Mouse (Mus musculus) T-helper 1 cell (primary cell): ENCODE results near the gene Foxp1.

ENCODE experiments used
- in situ Hi-C: fragments of 300-600 bp; cut with MboI, MseI; formaldehyde crosslinking; loops from one replicate; pipeline ENCODE4 v1.15.1; 2025; ENCODE audit warnings: high pct_unique_total_duplicates

Gene Foxp1

DNA sequence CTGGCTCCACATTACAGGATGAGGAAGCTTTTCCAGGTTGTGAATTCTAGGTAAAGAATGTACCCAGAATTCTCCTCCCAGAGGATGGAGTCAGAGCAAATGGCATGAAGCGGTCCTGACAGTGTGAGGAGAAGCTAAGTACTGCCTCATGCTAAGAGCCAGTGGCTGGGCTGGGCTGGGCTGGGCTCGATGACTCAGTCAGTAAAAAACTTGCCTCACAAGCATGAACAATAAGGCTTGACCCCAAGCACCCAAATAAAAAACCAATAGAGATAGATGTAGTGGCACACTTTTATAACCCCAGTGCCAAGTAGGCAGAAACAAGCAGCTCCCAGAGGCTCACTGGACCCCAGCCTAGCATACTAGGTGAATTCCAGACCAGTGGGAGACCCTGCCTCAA is 304.7 kb downstream of the Foxp1 start:
- in situ Hi-C loops = loop anchor here (10.0 kb wide), 1 partner anchor 693 kb away; no protein-coding TSS in a partner anchor

DNA sequence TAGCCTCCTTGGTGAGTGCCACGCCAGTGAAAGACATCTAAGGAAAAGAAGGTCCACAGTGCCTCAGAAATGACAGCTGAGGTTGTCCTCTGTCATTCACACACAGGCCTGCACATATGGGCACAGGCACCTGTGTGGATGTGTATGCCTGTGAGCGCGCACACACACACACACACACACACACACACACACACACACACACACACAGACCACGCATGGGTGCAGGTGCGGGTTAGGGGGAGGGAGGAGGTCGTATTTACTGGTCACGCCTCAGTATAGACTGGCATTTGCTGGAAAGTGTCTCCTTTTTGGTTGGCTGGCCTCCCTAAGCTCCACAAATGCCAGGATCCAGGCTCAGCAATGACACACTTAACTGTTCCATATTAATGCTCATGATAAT is 305.4 kb downstream of the Foxp1 start:
- in situ Hi-C loops = loop anchor here (10.0 kb wide), 1 partner anchor 692 kb away; no protein-coding TSS in a partner anchor

- in situ Hi-C loops = loop anchor here (10.0 kb wide), 1 partner anchor 688 kb away; no protein-coding TSS in a partner anchor
These were observed 310.1 kb downstream of the Foxp1 start for GRCm38 (mm10) chr6:99212461-99212860.

GRCm38 (mm10) chr6:99211663-99212333 is 310.7 kb downstream of the Foxp1 start:
- in situ Hi-C loops = loop anchor here (10.0 kb wide), 1 partner anchor 687 kb away; no protein-coding TSS in a partner anchor

GRCm38 (mm10) chr6:99210161-99210560 is 312.4 kb downstream of the Foxp1 start:
- in situ Hi-C loops = loop anchor here (10.0 kb wide), 1 partner anchor 685 kb away; no protein-coding TSS in a partner anchor

GRCm38 (mm10) chr6:99207226-99207885 is 315.2 kb downstream of the Foxp1 start:
- in situ Hi-C loops = no loop called here

- in situ Hi-C loops = no loop called here
These were observed 316.1 kb downstream of the Foxp1 start for GRCm38 (mm10) chr6:99206437-99206870.

DNA sequence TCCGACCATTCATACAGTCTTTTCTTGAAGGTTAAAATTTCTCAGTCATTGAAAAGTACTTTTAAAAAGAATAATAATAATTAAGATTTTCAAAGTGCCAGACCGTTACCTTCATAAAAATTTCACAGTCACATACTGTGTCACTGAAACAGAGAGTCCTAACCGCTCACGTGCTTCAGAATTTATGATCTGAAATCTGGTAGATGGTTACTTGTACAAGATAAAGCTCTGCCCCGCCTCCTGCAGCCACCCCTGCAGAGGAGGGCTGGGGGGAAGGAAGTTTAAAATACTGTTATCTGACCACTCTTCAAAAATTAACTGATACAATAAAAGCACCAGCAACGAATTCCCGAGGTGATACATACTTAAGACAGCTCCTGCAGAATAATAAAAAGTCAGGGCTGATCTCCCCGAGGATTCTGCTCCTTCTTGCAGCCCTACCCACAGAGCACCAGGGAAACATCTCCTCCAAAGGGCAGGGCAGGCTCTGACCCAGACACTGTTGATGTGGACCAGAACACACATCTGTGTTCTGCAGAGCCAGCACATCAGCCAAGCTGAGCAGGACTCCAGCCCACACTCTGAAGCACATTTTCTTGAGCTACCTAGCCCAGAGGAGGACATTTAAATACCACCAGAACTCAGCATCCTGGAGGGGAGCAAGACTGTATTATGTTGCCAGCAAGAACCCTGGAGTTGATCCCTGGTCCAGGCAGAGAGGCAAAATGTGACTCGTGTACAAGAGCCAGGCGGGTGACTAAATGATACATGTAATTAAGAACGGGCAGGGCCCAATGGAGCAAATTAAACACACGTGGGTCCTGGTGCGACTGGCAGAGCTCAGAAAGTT is 316.7 kb downstream of the Foxp1 start:
- in situ Hi-C loops = no loop called here

DNA sequence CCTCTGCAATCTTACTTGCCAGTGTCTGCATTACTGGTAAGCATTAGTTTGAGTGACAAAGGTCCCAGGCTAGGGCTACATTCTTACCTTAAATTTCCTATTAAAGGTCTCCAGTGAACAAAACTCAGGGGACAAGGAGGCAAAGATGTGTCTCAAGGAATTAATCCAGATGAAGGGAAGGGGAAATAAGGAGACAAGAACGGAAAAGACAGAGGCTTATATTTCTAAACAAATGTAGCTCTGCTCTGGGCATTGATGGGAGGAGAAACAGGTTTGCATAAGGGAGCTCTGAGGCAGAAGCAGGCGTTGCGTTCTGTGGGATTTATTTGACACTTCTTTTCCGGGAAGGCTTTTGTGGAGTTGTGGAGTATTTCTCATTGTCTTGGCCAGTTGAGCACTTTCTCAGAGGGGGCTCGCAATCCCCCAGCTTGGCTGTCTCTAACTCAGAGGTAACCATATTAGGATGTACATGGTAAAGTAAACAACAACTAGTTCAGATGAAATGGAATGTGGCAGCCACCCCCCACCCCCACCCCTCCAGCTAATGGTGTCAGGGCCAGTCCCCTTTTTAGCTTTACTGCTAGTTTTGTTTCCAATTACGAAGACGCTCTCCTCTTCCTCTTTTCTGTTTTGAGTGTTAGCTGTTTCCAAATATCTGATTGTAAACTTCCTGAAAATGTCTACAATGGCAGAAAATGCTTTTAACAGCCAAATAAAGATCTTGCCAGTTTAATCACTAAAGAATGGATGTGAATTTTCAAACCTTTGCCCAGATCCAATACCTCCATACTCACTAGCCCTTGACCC is 317.5 kb downstream of the Foxp1 start:
- in situ Hi-C loops = no loop called here

GRCm38 (mm10) chr6:99204052-99204779 is 318.3 kb downstream of the Foxp1 start:
- in situ Hi-C loops = no loop called here

DNA sequence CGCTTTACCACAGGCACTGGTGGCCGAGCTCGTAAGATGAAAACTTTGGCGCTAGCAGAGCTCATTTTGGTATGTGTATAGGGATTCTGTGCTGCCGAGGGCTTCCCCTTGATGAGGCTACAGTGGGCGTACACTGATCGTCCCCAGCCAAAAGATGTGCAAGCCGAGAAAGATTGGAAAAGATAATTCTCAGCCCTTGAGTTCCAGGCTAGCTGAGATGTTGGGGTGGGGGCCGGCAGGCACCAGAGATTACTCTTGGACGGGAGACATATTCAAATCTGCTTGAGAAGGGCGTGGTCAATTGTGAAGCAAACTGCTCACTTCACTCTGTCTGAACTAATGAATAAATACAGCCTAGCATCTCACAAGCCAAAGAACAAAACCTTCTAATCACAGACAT is 319.3 kb downstream of the Foxp1 start:
- in situ Hi-C loops = no loop called here

GRCm38 (mm10) chr6:99202781-99203180 is 319.7 kb downstream of the Foxp1 start:
- in situ Hi-C loops = no loop called here

- in situ Hi-C loops = no loop called here
These were observed 321.2 kb downstream of the Foxp1 start for GRCm38 (mm10) chr6:99201271-99201705.

GRCm38 (mm10) chr6:99200656-99201055 is 321.9 kb downstream of the Foxp1 start:
- in situ Hi-C loops = no loop called here

GRCm38 (mm10) chr6:99199277-99199676 is 323.2 kb downstream of the Foxp1 start:
- in situ Hi-C loops = no loop called here

- in situ Hi-C loops = no loop called here
These were observed 328.8 kb downstream of the Foxp1 start for GRCm38 (mm10) chr6:99193697-99194096.

DNA sequence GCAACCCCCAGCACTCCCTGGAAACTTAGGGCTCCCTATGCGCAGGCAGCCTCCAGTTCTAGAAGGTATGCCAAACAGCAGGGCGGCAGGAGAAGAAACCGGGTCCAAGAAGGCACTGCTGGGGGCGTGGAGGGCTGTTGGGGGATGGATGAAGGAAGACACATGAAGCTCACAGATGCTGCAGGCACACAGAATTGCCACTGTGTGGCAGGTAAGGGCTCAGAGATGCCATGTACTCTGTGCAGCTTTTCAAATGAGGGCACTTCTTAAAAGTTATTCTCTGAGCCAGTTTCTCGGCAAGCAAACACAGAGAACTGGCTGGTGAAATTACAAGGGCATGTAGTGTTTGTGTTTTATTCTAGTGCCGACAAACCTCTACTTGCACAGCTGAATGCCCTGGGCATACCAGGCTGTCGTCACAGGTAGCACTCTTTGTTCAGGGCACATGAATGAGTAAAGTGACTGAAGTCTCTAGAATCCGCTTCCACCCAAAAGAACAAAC is 330.8 kb downstream of the Foxp1 start:
- in situ Hi-C loops = no loop called here

GRCm38 (mm10) chr6:99191041-99191635 is 331.4 kb downstream of the Foxp1 start:
- in situ Hi-C loops = no loop called here

GRCm38 (mm10) chr6:99189967-99190366 is 332.6 kb downstream of the Foxp1 start:
- in situ Hi-C loops = no loop called here
